Mouse (Mus musculus): Measurements from ENCODE around the gene Kdm5a. TPM values are rescaled to one million over a fixed set of nuclear protein-coding genes. Genes with fewer than 3 reads are reported as not detected.

Kdm5a gene
- 53.5 and 55.3 TPM in 2 replicates for polyA plus RNA-seq (2016; fragmentation: Nextera tagmentation; extraction: Ambion mirVana)

GRCm38 (mm10) chr6:120363688-120364522, at the start of gene Kdm5a, which contains the start of gene Ccdc77:
Kdm5a (plus strand) TSS chr6:120364124.
Ccdc77 (minus strand) TSS chr6:120364374.
- peaks cover 25% of the 10 kb centered on the region for H3K36me3 ChIP-seq (replicated peaks)
- H3K9me3 ChIP-seq: no peaks in the 10 kb centered on the region
- H3K27ac ChIP-seq (replicated peaks): peak within 1 kb of the TSS; percentile 93
- peak; percentile 94 for DNase-seq (ENCODE audit: low spot score)
- peak within 1 kb of the TSS; percentile 96 for H3K4me3 ChIP-seq
- no peaks in the 10 kb centered on the region for H3K27me3 ChIP-seq (replicated peaks; ENCODE audit: low read depth, poor library complexity, severe bottlenecking)
- H3K4me1 ChIP-seq: peaks cover 19% of the 10 kb centered on the region
- under 1% methylated on average over 71 of the region's 71 CpGs for WGBS

DNA sequence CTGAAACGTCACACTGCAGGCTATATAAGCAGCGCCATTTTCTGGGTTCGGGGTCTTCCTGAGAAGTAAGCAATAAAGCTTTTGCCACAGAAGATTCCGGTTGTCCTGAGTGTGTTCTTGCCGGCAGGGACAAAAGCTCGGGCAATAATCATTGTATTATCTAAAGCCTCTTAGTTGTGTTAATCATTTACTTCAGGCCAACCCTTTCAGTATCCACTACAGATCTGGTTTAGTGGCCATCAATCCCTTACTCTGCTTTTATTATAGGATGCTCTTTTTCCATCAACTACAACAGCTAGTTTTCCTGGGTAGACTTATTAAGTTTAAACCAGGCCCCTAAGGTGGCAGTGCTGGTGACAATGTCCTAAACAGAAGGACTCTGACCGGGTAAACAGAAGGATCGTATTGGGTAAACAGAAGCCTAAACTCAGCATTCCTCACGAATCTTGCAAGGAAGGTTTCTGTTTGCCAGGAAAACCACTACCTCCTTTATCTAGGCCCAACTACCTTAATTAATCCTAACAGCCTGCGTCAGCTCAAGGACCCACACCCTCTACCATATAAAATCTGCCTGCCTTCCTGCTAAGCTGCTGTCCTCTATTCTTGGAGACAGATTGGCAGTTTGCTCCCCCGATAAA, 45.5 kb upstream of the Kdm5a start:
- H3K9me3 ChIP-seq: no peaks in the 10 kb centered on the region
- no peaks in the 10 kb centered on the region for H3K27me3 ChIP-seq (replicated peaks; ENCODE audit: low read depth, poor library complexity, severe bottlenecking)
- H3K36me3 ChIP-seq (replicated peaks): 0 out of 2 replicates have a peak, but pooled peaks cover 2% of the 10 kb centered on the region
- WGBS: 87% methylated on average over 11 of the region's 11 CpGs
- no peaks in the 10 kb centered on the region for H3K4me1 ChIP-seq
- no peak overlapping the region for H3K27ac ChIP-seq (replicated peaks)
- H3K4me3 ChIP-seq: no peak overlapping the region
- DNase-seq (ENCODE audit: low spot score): no peak

DNA sequence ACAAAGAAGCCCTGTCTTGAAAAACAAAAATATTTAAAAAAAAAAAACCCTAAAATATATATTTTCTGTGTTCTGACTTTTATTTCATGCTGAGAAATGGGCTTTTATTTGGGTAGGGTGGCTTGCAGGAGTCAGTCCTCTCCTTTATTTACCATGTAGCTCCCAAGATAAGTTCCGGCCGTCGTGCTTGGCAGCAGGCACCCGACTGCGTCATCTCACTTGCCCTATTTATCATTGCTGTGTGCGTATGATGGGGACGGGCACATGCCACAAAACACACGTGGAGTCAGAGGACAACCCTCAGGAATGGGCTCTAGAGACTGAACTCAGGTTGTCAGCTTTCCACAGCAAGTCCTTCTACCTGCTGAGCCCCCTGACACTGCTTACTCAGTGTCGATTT, 44.8 kb upstream of the Kdm5a start:
- Histone ChIP-seq H3K27me3 (replicated peaks; ENCODE audit: low read depth, poor library complexity, severe bottlenecking) (no peaks in the 10 kb centered on the region), H3K4me1 (no peaks in the 10 kb centered on the region), H3K27ac (replicated peaks) (no peak overlapping the region), H3K9me3 (no peaks in the 10 kb centered on the region), H3K36me3 (replicated peaks) (peaks cover 9% of the 10 kb centered on the region; the same call in 1 of the 2 replicates), H3K4me3 (no peak overlapping the region)
- DNase-seq (ENCODE audit: low spot score): no peak
- WGBS: 92% methylated on average over 9 of the region's 9 CpGs

- no peak for DNase-seq (ENCODE audit: low spot score)
- no peaks in the 10 kb centered on the region for H3K4me1 ChIP-seq
- no peak overlapping the region for H3K4me3 ChIP-seq
- H3K9me3 ChIP-seq: no peaks in the 10 kb centered on the region
- no peaks in the 10 kb centered on the region for H3K27me3 ChIP-seq (replicated peaks; ENCODE audit: low read depth, poor library complexity, severe bottlenecking)
- peaks cover 20% of the 10 kb centered on the region for H3K36me3 ChIP-seq (replicated peaks)
- 63% methylated on average over 2 of the region's 2 CpGs for WGBS
- no peak overlapping the region for H3K27ac ChIP-seq (replicated peaks)
These were observed 43.6 kb upstream of the Kdm5a start for GRCm38 (mm10) chr6:120320369-120320768.

DNA sequence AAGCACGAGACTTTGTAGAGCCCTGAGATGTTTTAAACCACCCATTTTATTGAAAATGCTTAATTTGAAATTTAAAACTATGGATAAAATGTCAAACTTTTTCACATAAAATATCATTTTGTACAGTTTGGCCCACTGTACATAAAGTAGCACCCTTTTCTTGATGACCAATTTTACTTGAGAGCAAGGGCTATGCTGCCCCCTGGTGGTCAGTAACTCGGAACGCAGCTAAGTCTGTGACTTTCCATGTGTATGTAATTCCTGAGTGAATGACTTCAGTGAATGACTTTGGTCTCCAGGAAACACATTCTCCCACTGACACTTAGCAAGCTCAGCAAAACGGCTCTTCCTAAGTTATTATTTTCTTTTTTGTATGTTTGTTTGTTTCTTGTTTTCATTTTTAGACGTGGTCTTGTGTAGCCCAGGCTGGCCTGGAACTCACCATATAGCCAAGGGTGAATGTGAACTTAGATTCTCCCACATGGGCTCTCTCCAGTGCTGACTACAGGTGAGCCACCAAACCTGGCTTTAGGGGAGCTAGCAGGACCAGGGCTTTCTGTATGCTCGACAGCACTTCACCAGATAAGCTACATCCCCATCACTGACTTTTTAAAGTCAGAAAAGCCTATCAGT, 39.5 kb upstream of the Kdm5a start:
- DNase-seq (ENCODE audit: low spot score): peak; percentile 68
- no peaks in the 10 kb centered on the region for H3K9me3 ChIP-seq
- peaks cover 40% of the 10 kb centered on the region for H3K36me3 ChIP-seq (replicated peaks)
- no peaks in the 10 kb centered on the region for H3K27me3 ChIP-seq (replicated peaks; ENCODE audit: low read depth, poor library complexity, severe bottlenecking)
- H3K4me1 ChIP-seq: no peaks in the 10 kb centered on the region
- H3K4me3 ChIP-seq: no peak overlapping the region
- H3K27ac ChIP-seq (replicated peaks): no peak overlapping the region
- 30% methylated on average over 6 of the region's 6 CpGs for WGBS

DNA sequence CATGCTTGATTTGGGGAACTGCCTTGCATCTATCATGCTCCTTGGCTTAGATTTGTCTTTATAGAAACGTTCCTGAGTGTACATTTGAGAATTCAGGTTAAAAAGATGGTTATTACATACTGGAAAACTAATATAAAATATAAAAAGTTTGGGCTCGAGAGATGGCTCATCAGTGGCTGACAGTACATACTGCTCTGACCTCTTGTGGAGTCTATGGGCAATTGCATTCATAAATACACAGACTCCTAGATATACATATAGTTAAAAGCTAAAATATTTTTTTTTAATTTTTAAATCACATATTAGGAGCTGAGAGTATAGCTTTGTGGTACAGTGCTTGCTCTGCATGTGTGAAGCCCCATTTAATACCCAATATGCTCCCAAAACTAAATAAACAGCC, 31.6 kb upstream of the Kdm5a start:
- Histone ChIP-seq H3K4me3 (no peak overlapping the region), H3K27ac (replicated peaks) (no peak overlapping the region), H3K9me3 (no peaks in the 10 kb centered on the region), H3K36me3 (replicated peaks) (peaks cover 93% of the 10 kb centered on the region), H3K4me1 (no peaks in the 10 kb centered on the region), H3K27me3 (replicated peaks; ENCODE audit: low read depth, poor library complexity, severe bottlenecking) (no peaks in the 10 kb centered on the region)
- WGBS: 83% methylated on average over 2 of the region's 2 CpGs
- DNase-seq (ENCODE audit: low spot score): no peak

GRCm38 (mm10) chr6:120343992-120344391, 19.9 kb upstream of the Kdm5a start:
- DNase-seq (ENCODE audit: low spot score): no peak
- Histone ChIP-seq H3K27ac (replicated peaks) (no peak overlapping the region), H3K4me3 (no peak overlapping the region), H3K36me3 (replicated peaks) (peaks cover 98% of the 10 kb centered on the region), H3K4me1 (no peaks in the 10 kb centered on the region), H3K9me3 (no peaks in the 10 kb centered on the region), H3K27me3 (replicated peaks; ENCODE audit: low read depth, poor library complexity, severe bottlenecking) (no peaks in the 10 kb centered on the region)
- WGBS: 84% methylated on average over 1 of the region's 1 CpGs

GRCm38 (mm10) chr6:120349018-120349417, 14.9 kb upstream of the Kdm5a start:
- Histone ChIP-seq H3K36me3 (replicated peaks) (peaks cover 95% of the 10 kb centered on the region), H3K27me3 (replicated peaks; ENCODE audit: low read depth, poor library complexity, severe bottlenecking) (no peaks in the 10 kb centered on the region), H3K9me3 (no peaks in the 10 kb centered on the region), H3K27ac (replicated peaks) (no peak overlapping the region), H3K4me3 (no peak overlapping the region), H3K4me1 (no peaks in the 10 kb centered on the region)
- 95% methylated on average over 3 of the region's 3 CpGs for WGBS
- no peak for DNase-seq (ENCODE audit: low spot score)

GRCm38 (mm10) chr6:120356478-120356877, 7.4 kb upstream of the Kdm5a start:
- 39% methylated on average over 5 of the region's 5 CpGs for WGBS
- no peaks in the 10 kb centered on the region for H3K27me3 ChIP-seq (replicated peaks; ENCODE audit: low read depth, poor library complexity, severe bottlenecking)
- DNase-seq (ENCODE audit: low spot score): no peak

GRCm38 (mm10) chr6:120356951-120357945, 6.7 kb upstream of the Kdm5a start:
- Histone ChIP-seq H3K9me3 (no peaks in the 10 kb centered on the region), H3K36me3 (replicated peaks) (peaks cover 18% of the 10 kb centered on the region), H3K27ac (replicated peaks) (peak overlapping the region; percentile 87), H3K4me1 (peaks cover 11% of the 10 kb centered on the region), H3K27me3 (replicated peaks; ENCODE audit: low read depth, poor library complexity, severe bottlenecking) (no peaks in the 10 kb centered on the region), H3K4me3 (peak overlapping the region; percentile 65)
- DNase-seq (ENCODE audit: low spot score): peak; percentile 89
- 2% methylated on average over 31 of the region's 31 CpGs for WGBS

More at GRCm38 (mm10) chr6:120356478-120356877, 7.4 kb upstream of the Kdm5a start:
- H3K36me3 ChIP-seq (replicated peaks): peaks cover 25% of the 10 kb centered on the region
- H3K4me1 ChIP-seq: peaks cover 11% of the 10 kb centered on the region
- peak overlapping the region; percentile 65 for H3K4me3 ChIP-seq
- H3K9me3 ChIP-seq: no peaks in the 10 kb centered on the region
- peak overlapping the region; percentile 87 for H3K27ac ChIP-seq (replicated peaks)

GRCm38 (mm10) chr6:120362124-120362523, 1.8 kb upstream of the Kdm5a start:
- H3K27me3 ChIP-seq (replicated peaks; ENCODE audit: low read depth, poor library complexity, severe bottlenecking): no peaks in the 10 kb centered on the region
- 98% methylated on average over 2 of the region's 2 CpGs for WGBS
- H3K4me1 ChIP-seq: peaks cover 22% of the 10 kb centered on the region
- no peak for DNase-seq (ENCODE audit: low spot score)
- H3K4me3 ChIP-seq: no peak overlapping the region
- no peaks in the 10 kb centered on the region for H3K9me3 ChIP-seq
- no peak overlapping the region for H3K27ac ChIP-seq (replicated peaks)
- H3K36me3 ChIP-seq (replicated peaks): peaks cover 7% of the 10 kb centered on the region
